Mouse (Mus musculus) lung, adult 2 months (tissue): ENCODE measurements around the gene Atg10. TPM values are rescaled to one million over a fixed set of nuclear protein-coding genes. Genes with fewer than 3 reads are reported as not detected.

Experiments used
- DNase-seq: peaks from one replicate; pipeline ENCODE4 v3.0.0; 2022
- H3K4me1 ChIP-seq: fragments of 200-500 bp; 2 replicates; pipeline ENCODE4 v1.6.1; 2011; ENCODE audit warnings: low read length; ENCODE audit not compliant: control insufficient read depth, insufficient read depth
- H3K4me3 ChIP-seq: fragments of 200-500 bp; replicated peaks from 2 replicates; pipeline ENCODE3; 2011; ENCODE audit warnings: low read depth, mild to moderate bottlenecking, control low read depth, low read length; ENCODE audit errors: extremely low read depth
- CTCF ChIP-seq: fragments of 200-500 bp; IDR thresholded peaks from 2 replicates; pipeline ENCODE4 v1.5.1; 2011; ENCODE audit warnings: mild to moderate bottlenecking, low read length, control low read depth; ENCODE audit not compliant: insufficient read depth
- POLR2A ChIP-seq: fragments of 200-500 bp; IDR thresholded peaks from 2 replicates; pipeline ENCODE4 v1.6.1; 2011; ENCODE audit warnings: low read depth, mild to moderate bottlenecking, control low read depth, low read length, borderline replicate concordance; ENCODE audit errors: extremely low read depth
- WGBS: fragments of 180-500 bp; shearing (Covaris S2); methylation state at CpG from one replicate; pipeline ENCODE4 v1.1.7; 2018; 5-methylcytosine and 5-hydroxymethylcytosine counted together
- polyA plus RNA-seq: library from polyadenylated mRNA; depleted of rRNA; stranded (reverse); fragments of >200 nt; gene quantifications from 2 replicates; pipeline ENCODE4 v1.2.3, GENCODE M21; 2012

Atg10 gene
- polyA plus RNA-seq, 1 experiment = 2.8 TPM

DNA sequence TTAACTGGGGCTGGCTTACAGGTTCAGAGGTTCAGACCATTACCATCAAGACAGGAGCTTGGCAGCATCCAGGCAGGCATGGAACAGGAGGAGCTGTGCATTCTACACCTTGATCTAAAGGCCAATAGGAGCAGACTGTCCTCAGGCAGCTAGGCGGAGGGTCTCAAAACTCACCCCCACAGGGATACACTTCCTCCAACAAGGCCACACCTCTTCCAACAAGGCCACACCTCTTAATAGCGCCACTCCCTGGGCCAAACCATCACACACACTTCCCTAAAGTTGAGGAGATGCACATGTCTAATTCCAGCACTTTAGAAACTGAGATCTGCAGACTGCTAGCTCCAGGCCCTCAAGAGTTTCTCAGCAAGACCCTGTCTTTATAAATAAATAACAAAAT is 6.1 kb downstream of the Atg10 start:
- no peak for DNase-seq
- Histone ChIP-seq H3K4me1 (peaks cover under 1% of the 10 kb centered on the region; the same call in 1 of the 2 replicates), H3K4me3 (no peak overlapping the region)
- no peak for TF ChIP-seq CTCF
- TF ChIP-seq POLR2A = no peak
- WGBS = 81% methylated on average over 2 of the region's 2 CpGs

DNA sequence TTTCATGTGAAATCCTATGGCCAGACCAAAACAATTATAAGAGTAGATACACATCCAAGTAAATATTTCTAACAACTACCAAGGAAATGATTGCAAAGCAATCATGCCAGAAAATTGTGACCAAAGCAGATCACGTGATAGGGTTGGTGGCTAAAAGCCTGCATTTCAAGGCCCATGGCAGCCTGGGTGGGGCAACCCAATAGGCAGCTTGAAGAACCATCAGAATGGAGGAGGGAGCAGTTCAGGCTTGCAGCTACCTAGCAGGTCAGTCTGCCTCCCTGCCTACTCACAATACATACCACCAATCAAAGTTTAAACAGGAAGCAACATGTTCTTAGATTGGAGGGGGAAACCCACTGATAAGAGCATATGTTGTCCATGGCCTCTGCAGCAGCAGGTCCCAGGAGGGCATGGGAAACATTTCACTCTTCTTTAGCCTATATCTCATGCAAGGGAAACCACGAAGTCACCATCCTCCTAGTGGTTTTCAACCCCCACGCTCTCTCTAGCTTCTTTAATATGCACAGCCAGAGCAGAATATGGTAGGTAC is 7.0 kb downstream of the Atg10 start:
- 65% methylated on average over 3 of the region's 3 CpGs for WGBS
- no peak for DNase-seq
- no peak for TF ChIP-seq CTCF
- no peak for TF ChIP-seq POLR2A
- H3K4me1 ChIP-seq = no peaks in the 10 kb centered on the region
- no peak overlapping the region for H3K4me3 ChIP-seq

DNA sequence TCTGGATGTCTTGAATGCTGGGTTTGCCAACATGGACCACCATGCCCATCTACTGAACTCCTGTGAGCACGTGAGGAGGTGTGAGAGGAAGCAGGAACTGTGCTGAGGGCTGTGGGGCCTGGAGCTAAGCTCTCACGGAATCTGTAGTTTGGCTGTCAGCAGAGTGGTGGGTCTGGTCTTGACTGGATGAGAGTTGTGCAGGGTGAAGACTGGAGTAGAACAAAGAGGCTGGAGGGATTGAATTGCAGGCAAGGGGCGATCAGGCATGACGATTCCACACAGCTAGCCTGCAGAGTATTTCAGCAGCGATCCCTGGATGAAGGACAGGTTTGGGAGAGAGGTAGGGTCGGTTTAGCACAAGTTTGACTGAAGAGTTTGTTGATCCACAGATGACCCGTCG is 10.8 kb downstream of the Atg10 start:
- no peak for TF ChIP-seq CTCF
- TF ChIP-seq POLR2A = no peak
- Histone ChIP-seq H3K4me1 (no peaks in the 10 kb centered on the region), H3K4me3 (no peak overlapping the region)
- no peak for DNase-seq
- 90% methylated on average over 8 of the region's 8 CpGs for WGBS

DNA sequence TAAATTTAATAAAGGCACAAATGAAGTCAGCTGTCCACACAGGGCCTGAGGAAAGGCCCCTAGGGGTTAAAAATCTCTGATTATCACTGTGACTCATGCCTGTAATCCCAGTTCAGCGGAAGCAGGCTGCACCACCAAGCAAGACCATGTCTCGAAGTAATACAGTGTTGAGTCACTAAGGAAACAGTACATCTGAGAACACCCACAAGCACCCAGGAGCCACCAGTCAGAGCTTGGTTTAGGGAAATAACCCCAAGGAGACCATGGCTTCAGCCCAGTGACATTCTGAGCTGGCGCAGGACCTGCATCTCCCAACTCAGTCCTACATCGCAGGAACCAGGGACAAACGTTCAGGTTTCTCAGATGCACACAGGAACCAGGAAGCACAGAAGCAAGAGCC is 17.5 kb downstream of the Atg10 start:
- 65% methylated on average over 5 of the region's 5 CpGs for WGBS
- DNase-seq = no peak

DNA sequence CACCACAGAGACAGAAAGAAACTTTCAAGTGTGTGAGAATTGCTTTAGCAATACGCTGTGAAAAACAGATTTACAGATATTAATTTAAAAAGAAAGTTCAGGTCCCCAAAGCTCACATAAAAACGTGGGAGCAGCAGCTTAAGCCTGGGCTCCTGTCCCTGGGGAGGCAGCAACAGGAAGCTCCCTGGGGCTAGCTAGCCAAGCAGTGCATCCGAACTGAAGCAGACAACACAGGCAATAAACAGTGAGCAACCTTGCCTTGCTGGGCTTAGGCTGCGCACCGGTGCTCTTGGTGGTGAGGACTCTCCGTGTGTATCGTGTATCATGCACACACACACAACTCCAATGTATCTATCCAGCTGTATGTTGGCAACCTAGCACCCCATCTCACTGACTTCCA is 21.2 kb downstream of the Atg10 start:
- DNase-seq = no peak
- TF ChIP-seq CTCF (no peak), POLR2A (no peak)
- 69% methylated on average over 7 of the region's 7 CpGs for WGBS

More for the DNA sequence above, 17.5 kb downstream of the Atg10 start:
- H3K4me3 ChIP-seq = no peak overlapping the region
- no peaks in the 10 kb centered on the region for H3K4me1 ChIP-seq
- no peak for TF ChIP-seq CTCF
- TF ChIP-seq POLR2A = no peak

DNA sequence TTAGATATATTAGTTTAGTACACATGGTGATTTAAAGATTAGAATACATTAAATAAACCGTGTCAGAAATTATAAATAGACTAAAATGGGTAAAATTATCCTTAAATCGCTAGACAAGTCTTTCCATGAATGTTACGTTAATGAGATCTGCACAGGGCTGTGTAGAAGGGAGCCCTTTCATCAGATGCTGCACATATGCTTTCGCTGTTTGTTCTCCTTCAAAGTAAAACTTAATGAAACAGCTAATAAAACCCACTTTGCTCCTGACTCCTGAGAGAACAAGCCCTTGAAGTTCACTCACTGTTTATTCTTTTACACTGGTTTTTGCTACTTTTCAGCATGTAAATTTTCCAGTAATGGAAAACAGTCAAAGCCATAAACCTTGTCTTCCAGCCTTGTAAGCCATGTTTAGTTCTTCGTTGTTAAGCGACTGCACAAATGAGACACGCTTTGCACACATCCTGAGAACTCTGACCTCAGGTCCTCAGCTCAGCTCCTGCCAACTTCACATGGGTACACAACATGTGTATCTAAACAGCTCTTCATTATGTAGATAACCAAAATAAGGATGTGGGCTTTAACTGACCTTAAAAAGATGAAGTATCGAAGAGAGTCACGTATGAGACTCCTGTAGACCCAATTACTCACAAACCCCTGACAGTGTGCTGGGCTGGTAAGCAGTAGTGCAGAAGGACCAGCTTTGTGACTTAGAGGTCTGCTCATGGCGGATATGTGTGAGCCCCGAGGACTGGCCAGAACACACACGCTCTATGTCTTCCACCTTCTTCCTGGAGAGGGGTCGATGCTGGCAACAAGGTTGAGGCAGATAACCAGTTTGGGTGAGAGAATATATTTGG is 36.2 kb downstream of the Atg10 start:
- Histone ChIP-seq H3K4me1 (no peaks in the 10 kb centered on the region), H3K4me3 (no peak overlapping the region)
- 85% methylated on average over 13 of the region's 13 CpGs for WGBS
- DNase-seq = no peak
- no peak for TF ChIP-seq CTCF

More for the DNA sequence above, 21.2 kb downstream of the Atg10 start:
- Histone ChIP-seq H3K4me3 (no peak overlapping the region), H3K4me1 (no peaks in the 10 kb centered on the region)

DNA sequence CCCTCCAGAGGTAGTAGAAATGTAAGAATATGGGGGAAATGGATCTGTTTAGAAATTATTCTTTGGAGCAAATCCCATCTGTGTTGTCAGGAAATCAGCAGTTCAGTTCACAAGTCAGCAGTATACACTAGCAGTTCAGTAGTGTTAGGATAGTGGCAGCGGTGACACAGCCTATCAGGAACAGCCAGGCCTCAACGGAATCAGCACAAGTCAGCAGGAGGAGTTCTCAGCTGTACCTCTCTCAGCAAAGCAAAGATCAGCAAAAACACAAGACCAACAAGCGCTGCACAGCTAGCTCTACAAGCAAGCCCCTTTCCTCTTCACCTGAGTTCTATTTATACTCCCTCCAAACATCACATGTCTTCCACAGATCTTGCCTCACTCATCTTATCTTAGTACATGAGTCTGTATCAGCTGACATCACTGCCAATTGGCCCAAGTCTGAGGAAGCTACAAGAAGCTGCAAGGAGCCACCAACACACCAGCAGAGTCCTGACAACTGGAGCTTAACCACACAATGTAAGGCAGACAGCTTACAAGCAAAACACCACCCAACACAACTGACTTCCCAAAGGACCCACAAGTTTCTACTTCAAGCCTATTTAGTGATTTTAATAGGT is 38.4 kb downstream of the Atg10 start:
- no peak for DNase-seq
- H3K4me1 ChIP-seq = no peaks in the 10 kb centered on the region
- WGBS = 75% methylated on average over 3 of the region's 3 CpGs
- H3K4me3 ChIP-seq = no peak overlapping the region
- no peak for TF ChIP-seq CTCF
- TF ChIP-seq POLR2A = no peak

DNA sequence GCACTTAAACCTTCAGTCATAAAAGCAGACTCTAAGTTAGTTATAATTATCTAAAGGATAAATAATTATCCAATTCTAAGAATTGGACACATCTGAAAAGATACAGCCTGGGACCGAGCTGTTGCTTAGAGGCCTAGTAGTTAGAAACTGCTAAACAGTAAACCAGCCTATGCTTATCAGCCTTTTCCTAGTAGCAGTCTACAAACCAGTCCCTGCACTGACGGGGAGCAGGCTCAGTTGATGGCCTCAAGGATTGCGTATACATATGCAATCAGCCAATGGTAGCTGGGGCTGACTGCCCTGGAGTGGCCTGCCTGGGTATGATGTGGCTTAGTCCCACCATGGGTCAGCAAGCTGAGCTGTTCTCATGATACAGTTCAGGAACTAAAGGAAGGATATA is 39.5 kb downstream of the Atg10 start:
- H3K4me1 ChIP-seq = no peaks in the 10 kb centered on the region
- no peak for DNase-seq
- no peak overlapping the region for H3K4me3 ChIP-seq
- WGBS = 86% methylated on average over 3 of the region's 3 CpGs
- no peak for TF ChIP-seq CTCF
- no peak for TF ChIP-seq POLR2A

DNA sequence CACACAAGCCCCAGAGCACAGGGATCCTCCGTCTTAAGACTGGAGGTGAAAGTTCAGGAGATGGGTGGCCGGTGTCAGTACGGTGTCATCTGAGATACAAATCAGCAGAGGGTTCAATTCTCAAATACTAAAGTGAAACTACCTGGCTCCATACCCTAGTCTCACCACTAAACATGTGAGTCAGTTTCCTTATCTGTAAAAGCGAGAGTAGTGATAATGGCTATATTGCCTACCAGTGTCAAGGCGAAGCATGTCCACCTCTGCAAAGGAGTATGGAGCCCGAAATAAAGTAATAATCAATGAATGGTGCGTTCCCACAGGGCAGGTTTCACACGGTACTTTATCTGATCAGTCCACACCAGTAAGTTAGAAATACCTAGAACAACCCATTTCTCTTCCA is 43.4 kb downstream of the Atg10 start:
- WGBS = 91% methylated on average over 8 of the region's 8 CpGs
- no peak overlapping the region for H3K4me3 ChIP-seq
- no peak for DNase-seq

More for the DNA sequence above, 43.4 kb downstream of the Atg10 start:
- H3K4me1 ChIP-seq = no peaks in the 10 kb centered on the region
- no peak for TF ChIP-seq POLR2A
- TF ChIP-seq CTCF = no peak
